Mouse (Mus musculus) heart, postnatal 36 days (tissue): Measurements from ENCODE around the gene Ccnb1. TPM values are rescaled to one million over a fixed set of nuclear protein-coding genes. Genes with fewer than 3 reads are reported as not detected.
"Not testable (repeated sequence)": the region's sequence is repeated elsewhere in the genome, so short reads cannot be mapped to it uniquely, and the experiment has no call there.

Experiments
- DNase-seq, 2 experiments: peaks; one replicate each; pipeline ENCODE4 v3.0.0; 2021 to 2022
- intact Hi-C: fragments of 180-260 bp; cut with DNase I; formaldehyde crosslinking; loops from one replicate; pipeline ENCODE4 v1.15.1; 2025
- total RNA-seq, 2 experiments: library from RNA; stranded (reverse); gene quantifications; 2 replicates each; pipeline ENCODE4 v1.2.3; 2021

The Ccnb1 gene
- total RNA-seq, result 1 to 10 TPM; 1.2 to 1.3 TPM

GRCm38 (mm10) chr13:100786414-100786867 is at the start of gene Ccnb1:
Ccnb1 (minus strand) TSS chr13:100786570.
- intact Hi-C loops, result loop anchor here (5.0 kb wide), 1 partner anchor 46 kb away; the partner anchor contains the start of gene Slc30a5
- peak; percentile 86 to 89 for DNase-seq

DNA sequence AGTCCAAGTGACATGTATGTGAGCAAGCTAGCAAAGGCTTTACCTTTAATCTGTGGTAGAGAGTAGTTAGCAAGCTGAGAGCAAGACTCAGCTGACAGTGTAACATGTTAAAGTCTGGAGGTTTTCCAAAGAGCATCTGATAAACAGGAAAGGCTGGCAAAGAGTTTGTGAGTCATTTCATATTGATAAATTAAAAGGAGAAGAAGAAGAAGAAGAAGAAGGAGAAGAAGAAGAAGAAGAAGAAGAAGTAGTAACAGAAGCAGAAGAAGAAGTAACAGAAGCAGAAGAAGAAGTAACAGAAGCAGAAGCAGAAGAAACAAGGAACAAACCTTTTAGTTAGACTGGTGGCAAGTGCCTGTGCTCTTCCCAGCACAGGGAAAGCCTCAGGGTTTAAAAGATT is 48.4 kb upstream of the Ccnb1 start:
- DNase-seq, result no peak
- intact Hi-C loops, result loop anchor here (5.0 kb wide), 4 partner anchors 47 to 342 kb away; partner anchors contain the start of genes Ak6, Ccnb1, Cdk7 and Gtf2h2

DNA sequence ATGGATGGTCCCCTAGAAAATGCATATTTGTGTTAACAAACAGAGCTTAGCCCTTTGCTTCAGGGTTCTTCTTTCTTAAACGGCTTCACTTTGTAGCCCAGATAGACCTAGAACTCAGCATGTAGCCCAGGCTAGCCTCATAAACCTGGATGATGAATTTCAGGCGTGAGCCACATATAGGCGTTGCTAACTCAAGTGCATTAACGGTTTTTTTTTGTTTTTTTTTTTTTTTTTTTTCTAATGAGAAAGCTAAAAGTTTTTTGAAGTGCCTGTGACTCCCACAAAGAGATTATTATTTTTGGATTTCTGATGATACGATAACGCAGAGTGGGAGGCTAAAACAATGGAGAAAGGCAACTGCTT is 47.3 kb upstream of the Ccnb1 start:
- intact Hi-C loops, result loop anchor here (5.0 kb wide), 4 partner anchors 46 to 341 kb away; partner anchors contain the start of genes Ak6, Ccnb1, Cdk7 and Gtf2h2
- no peak for DNase-seq

DNA sequence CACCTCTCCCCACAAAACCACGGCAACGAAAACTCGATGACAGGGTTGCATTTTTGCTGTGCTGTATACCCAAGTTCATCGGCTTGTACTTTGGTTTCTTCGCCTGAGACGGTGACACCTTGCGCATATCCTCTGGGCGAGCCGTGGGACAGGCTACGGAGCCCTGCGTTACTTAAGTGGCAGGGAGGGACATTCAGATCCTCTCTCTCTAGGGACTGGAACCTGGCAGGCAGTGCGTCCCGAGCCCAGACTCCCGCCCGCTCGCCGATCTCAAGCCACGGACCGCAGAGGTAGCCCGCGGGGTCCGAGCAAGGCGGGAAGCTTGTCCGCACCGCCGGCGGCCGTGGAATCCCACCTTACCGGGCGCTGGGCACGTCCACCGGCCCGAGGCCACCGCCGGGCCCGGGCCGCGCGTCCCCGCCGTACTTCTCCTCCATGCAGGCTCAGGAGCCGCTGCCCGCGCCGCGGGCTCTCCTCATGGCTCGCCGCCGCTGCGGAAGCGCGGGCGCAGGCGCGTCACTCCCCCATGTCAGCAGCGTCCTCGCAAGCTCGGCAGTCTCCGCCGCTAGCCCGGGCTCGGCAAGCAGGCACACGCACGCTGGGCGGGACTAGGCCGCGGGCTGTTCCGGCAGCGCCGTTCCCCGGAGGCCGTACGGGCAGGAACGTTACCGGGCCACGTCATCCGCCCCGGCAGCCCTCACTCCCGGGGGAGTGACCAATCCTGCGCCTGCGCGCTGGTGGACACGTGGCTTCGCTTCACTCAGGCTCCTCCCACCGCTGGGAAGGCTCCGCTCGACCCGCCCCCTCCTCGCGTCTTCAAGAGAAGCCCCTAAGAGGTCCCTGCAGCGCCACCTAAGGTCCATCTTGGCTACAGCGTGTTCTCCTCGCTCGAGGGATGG is 46.6 kb upstream of the Ccnb1 start, which contains the start of gene Slc30a5:
Slc30a5 (minus strand) TSS at position 687 of the 899 bp plus-strand sequence.
- peak; percentile 99 for DNase-seq
- intact Hi-C loops, result loop anchor here (5.0 kb wide), 4 partner anchors 46 to 341 kb away; partner anchors contain the start of genes Ak6, Ccnb1, Cdk7 and Gtf2h2

- DNase-seq, result no peak
- intact Hi-C loops, result loop anchor here (5.0 kb wide), 4 partner anchors 45 to 340 kb away; partner anchors contain the start of genes Ak6, Ccnb1, Cdk7 and Gtf2h2
Observed at GRCm38 (mm10) chr13:100832188-100832587, 45.8 kb upstream of the Ccnb1 start.

GRCm38 (mm10) chr13:100831123-100831522 is 44.8 kb upstream of the Ccnb1 start:
- no peak for DNase-seq
- intact Hi-C loops, result loop anchor here (5.0 kb wide), 4 partner anchors 44 to 339 kb away; partner anchors contain the start of genes Ak6, Ccnb1, Cdk7 and Gtf2h2

GRCm38 (mm10) chr13:100825627-100826410 is 39.4 kb upstream of the Ccnb1 start:
- no peak for DNase-seq
- intact Hi-C loops, result no loop called here

GRCm38 (mm10) chr13:100824916-100825315 is 38.5 kb upstream of the Ccnb1 start:
- intact Hi-C loops, result no loop called here
- DNase-seq, result no peak

DNA sequence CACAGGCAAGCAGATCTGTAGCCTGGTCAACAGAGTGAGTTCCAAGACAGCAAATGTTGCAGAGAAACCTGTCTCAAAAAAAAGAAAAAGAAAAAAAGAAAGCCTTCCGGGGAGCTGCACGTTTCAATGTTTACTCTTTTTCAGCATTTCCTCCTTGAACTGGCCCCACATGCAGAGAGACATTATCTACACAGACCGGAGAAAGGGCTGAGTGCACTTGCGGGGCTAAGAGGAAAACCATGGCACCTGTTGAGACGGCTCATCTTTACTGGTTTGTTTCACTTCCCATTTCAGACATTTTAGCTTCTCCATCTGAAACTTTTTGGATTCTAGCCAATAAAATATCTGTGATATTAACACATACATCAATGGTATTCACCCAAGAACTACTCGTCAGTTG is 37.9 kb upstream of the Ccnb1 start:
- intact Hi-C loops, result no loop called here
- DNase-seq, result no peak

DNA sequence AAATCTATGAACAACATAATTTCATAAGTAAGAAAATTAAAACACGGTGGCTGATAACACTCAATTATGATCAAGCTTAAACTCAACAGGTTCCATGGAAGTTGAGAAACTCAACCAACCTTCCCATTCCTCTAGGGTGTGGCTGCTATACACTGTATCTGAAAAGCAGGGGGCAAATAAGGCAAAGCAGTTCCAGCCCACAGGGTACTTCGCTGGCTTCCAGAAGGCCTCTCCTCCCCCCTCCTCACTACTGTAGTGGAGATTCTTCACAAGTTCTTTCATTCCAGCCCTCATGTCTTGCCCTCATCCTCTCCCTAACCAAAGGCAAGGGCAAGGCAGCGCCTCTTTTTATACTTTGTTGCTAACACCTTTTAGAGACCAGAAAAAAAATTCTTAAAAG is 37.5 kb upstream of the Ccnb1 start:
- DNase-seq, result no peak
- intact Hi-C loops, result no loop called here

- intact Hi-C loops, result no loop called here
- DNase-seq, result no peak
Observed at GRCm38 (mm10) chr13:100814451-100814850, 28.1 kb upstream of the Ccnb1 start.

DNA sequence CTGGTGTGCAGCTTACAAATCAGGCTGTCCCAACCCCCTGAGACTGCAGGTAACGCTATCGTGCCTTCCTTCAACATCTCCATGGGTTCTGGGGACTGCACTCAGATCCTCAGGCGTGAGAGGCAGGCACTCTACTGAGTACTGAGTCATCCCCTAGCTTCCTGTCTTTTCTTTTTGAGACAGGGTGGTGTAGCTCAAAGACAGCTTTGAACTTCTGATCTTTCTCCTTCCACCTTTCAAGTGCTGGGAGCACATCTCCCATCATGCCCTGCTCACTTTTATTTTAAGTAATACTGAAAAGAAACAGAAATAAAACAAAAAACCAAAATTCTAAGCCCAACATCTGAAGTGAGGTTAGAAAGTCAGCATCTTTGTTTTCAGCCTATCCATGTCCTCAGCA is 19.4 kb upstream of the Ccnb1 start:
- intact Hi-C loops, result no loop called here
- no peak for DNase-seq

DNA sequence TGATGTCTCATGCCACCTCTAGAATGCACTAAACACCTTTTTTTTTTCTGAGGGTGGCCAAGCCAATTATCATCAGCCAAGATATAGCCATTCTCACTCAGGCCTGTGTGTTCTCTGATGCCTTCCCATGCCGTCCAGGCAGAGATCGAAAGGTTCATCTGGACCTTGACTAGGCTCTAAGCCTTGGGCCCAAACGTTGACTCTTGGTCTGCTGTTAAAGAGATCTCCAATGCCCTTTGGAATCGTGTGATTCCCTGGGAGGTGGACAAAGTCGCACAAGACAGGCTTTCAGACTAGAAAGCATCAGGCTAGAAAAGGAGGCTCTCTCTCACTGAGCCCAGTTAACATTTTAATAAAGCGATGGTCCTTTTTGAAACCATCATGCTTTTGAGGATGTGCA is 10.8 kb upstream of the Ccnb1 start:
- intact Hi-C loops, result no loop called here
- DNase-seq, result no peak

DNA sequence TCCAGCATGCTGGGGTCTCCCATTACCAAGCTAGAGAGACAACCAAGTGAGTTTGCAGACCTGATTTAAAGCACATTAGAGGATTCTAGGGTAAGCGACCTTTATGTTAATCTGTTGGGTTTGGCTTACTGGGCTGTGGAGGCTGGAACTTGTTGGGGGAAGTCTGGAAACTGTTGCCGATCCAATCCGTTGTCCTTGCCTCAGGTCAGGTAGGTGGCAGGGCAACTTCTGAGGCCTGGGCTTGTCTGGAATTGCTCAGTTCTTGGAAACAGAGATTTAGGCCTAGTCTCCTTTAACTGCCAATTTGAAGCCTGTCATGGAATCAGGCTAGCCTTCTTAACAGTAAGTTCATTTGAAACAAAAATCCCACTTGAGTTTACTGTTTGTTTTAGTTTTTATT is 2.7 kb upstream of the Ccnb1 start:
- intact Hi-C loops, result loop anchor here (5.0 kb wide), 1 partner anchor 43 kb away; the partner anchor contains the start of gene Slc30a5
- no peak for DNase-seq

GRCm38 (mm10) chr13:100788057-100788456 is 1.7 kb upstream of the Ccnb1 start:
- intact Hi-C loops, result loop anchor here (5.0 kb wide), 1 partner anchor 44 kb away; the partner anchor contains the start of gene Slc30a5

DNA sequence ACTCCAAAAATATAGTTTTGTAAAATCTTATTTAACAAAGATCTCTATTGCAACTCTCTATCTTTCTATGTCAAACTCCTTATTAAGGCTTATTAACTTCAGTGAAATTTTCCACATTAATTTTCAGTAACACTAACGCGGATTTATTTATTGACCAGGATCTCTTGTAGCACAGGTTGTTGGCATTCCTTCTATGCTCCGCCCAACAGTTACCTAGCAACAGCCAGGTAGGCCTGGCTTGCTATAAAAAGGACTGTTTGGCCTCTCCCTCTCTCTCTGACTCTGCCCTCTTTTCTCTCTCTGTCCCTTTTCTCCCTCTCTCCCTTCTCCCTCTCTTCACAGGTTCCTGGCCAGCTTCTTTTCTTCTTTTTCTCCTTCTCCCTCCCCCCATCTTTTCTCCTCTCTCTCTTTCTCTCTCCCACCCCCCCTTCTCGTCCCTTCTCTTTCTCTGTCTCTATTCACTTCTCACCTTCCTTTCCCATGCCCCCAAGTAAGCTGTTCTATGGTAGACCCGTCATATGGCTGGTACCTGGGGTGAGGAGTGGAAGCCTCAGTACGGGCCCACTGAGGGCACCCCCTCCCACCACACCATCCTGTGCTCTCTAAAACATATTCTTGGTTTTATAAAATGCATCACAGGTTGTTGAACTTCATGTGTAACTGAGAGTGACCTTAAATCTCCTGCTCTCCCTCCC is 1.1 kb upstream of the Ccnb1 start:
- intact Hi-C loops, result loop anchor here (5.0 kb wide), 1 partner anchor 45 kb away; the partner anchor contains the start of gene Slc30a5
- DNase-seq, result no peak

More at GRCm38 (mm10) chr13:100788057-100788456, 1.7 kb upstream of the Ccnb1 start:
- not testable (repeated sequence) for DNase-seq

- no peak for DNase-seq
- intact Hi-C loops, result loop anchor here (5.0 kb wide), 1 partner anchor 46 kb away; the partner anchor contains the start of gene Slc30a5
Observed at GRCm38 (mm10) chr13:100785806-100786413, 460 bp downstream of the Ccnb1 start.

DNA sequence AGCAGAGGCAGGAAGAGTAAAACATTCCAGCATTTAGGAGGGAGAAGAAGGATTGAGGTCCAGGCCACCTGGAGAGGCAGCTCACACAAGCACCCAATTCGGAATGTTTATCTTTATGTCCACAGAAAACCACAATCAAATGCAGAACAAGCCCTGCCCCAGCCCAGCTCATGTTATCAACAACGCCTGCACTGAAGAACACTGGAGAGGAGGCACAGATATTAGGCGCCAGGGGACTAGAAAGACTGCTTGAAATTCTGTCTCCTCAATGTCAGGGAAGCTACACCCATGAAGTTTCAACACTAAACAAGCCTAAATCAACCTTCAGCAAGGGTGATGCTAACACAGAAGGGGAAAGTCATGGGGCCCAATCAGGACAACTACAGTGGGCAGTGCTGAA is 8.9 kb downstream of the Ccnb1 start:
- intact Hi-C loops, result no loop called here
- no peak for DNase-seq

DNA sequence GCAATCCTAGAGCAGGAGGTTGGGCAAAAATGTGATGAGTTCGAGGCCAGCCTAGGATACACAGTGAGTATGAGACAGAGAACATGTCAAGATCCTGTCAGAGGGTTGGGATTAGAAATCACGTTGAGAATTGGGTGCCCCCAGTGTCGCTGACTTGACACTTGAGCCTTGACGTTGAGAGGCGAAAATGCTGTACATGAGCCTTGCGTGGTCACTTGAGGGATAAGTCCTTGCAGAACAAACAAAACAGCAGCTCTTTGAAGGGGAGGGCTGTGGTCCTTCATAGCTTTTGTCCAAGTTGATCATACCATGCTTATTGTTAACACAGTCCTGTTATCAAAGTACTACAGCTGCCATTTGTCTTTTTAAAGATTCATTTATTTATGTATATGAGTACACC is 9.7 kb downstream of the Ccnb1 start:
- no peak for DNase-seq
- intact Hi-C loops, result no loop called here

DNA sequence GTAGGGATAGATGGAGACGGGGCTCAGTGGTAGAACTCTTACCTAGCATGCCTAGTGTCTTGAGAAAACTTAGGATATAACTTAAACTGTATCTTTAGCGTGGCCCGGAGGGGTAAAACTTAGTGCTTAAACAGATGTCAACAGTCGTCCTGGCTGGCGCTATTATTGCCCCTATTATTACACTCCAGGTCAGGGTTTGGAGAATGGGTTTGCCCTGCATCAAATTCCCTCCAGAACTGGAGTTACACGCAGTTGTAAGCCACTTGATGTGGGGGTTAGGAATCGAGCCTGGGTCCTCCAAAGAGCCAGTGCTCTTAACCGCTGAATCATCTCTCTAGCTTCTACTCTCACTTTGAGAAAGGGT is 10.3 kb downstream of the Ccnb1 start:
- DNase-seq, result no peak
- intact Hi-C loops, result no loop called here
